In the genomic region with DNA sequence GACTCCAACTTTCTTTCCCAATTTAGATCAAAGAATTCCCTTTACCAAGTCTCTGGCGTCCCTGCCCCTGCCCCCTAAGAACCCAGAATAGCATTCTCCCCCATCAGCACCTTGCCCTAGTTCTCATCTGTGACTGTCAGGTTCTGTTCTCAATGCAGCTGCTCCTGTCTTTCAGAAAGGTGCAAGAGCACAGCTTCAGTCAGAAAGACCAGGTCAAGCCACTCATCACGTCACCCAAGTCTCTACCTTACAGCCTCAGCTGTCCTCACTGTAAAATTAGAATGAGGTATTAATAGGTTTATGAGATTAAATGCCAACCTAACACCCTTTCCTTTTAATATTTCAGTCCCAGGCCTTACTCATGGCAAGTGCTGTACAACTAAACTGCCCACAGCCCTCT, we compare ENCODE assay signal across 29 mouse cellular contexts. TPM values are rescaled to one million over a fixed set of nuclear protein-coding genes. Genes with fewer than 3 reads are reported as not detected.
DNase-seq lines count a peak whose midpoint lies in the region; ATAC-seq and TF ChIP-seq lines count a peak whose summit lies in the region.
"Had no signal": no experiment of that assay in that cellular context is flagged by ENCODE, and none has a peak within 500 bp of the region (broad histone marks: within the 10 kb centered on the region; RNA-seq: fewer than 3 reads in every experiment).

No protein-coding gene starts in this region.

- no peak overlapping the region for H3K4me3 ChIP-seq in embryonic facial prominence, embryonic 14.5 days (ENCODE audit: low read depth, low read length)
- H3K4me3 ChIP-seq in embryonic facial prominence, embryonic 10.5 days = no peak overlapping the region
- H3K4me3 ChIP-seq in heart, adult 2 months = no peak overlapping the region
- H3K4me3 ChIP-seq in heart, embryonic 14.5 days (ENCODE audit: control insufficient read depth in 1 of 2, insufficient read depth in 1 of 2, low read depth in 1 of 2, low read length in 2 of 2) = no peak overlapping the region
- no peak overlapping the region for H3K4me3 ChIP-seq in hindbrain, postnatal 0 days (ENCODE audit: low read length)
- H3K4me3 ChIP-seq: forebrain, embryonic 10.5 days; forebrain, embryonic 15.5 days; intestine, embryonic 15.5 days; layer of hippocampus, adult 2 months; limb, embryonic 13.5 days; neural tube, embryonic 13.5 days had no signal

- H3K4me2 ChIP-seq in embryonic facial prominence, embryonic 14.5 days (ENCODE audit: low read depth, low read length) = no peak overlapping the region
- peak overlapping the region; percentile 11; the same call in 1 of the 2 replicates for H3K4me2 ChIP-seq in heart, embryonic 14.5 days (ENCODE audit: low read length)
- no peak overlapping the region for H3K4me2 ChIP-seq in hindbrain, postnatal 0 days (ENCODE audit: low read depth, low read length)
- H3K4me2 ChIP-seq: forebrain, embryonic 15.5 days; intestine, embryonic 15.5 days; limb, embryonic 13.5 days; liver, embryonic 11.5 days; midbrain, embryonic 11.5 days; neural tube, embryonic 13.5 days had no signal

- no peak for TF ChIP-seq POLR2A in heart, adult 2 months (IDR thresholded peaks at IDR 0.05; ENCODE audit: insufficient read depth, low read depth, low read length)

- TF ChIP-seq CTCF in heart, adult 2 months (IDR thresholded peaks at IDR 0.05) = no peak
- no peak for TF ChIP-seq CTCF in hindbrain, postnatal 0 days (IDR thresholded peaks at IDR 0.05; ENCODE audit: low read depth)

- no peak overlapping the region for H3K9ac ChIP-seq in embryonic facial prominence, embryonic 14.5 days (ENCODE audit: low read depth, low read length)
- no peak overlapping the region for H3K9ac ChIP-seq in heart, adult 2 months (ENCODE audit: low read depth, low read length)
- H3K9ac ChIP-seq in heart, embryonic 14.5 days (ENCODE audit: low read length) = 0 out of 2 replicates have a peak overlapping the region, but pooled peaks have one; percentile 25
- H3K9ac ChIP-seq in hindbrain, postnatal 0 days (replicated peaks; ENCODE audit: low read length) = no peak overlapping the region
- H3K9ac ChIP-seq: forebrain, embryonic 15.5 days; intestine, embryonic 15.5 days; limb, embryonic 13.5 days; neural tube, embryonic 13.5 days had no signal

- H3K9me3 ChIP-seq in embryonic facial prominence, embryonic 14.5 days (ENCODE audit: control insufficient read depth, low read length) = no peaks in the 10 kb centered on the region
- H3K9me3 ChIP-seq in embryonic facial prominence, embryonic 10.5 days = no peaks in the 10 kb centered on the region
- no peaks in the 10 kb centered on the region for H3K9me3 ChIP-seq in heart, embryonic 14.5 days (ENCODE audit: control insufficient read depth, low read length)
- H3K9me3 ChIP-seq in hindbrain, postnatal 0 days (ENCODE audit: low read length) = no peaks in the 10 kb centered on the region
- H3K9me3 ChIP-seq: forebrain, embryonic 10.5 days; forebrain, embryonic 15.5 days; intestine, embryonic 15.5 days; limb, embryonic 13.5 days; neural tube, embryonic 13.5 days had no signal

- ATAC-seq in embryonic facial prominence, embryonic 14.5 days (ENCODE audit: low read depth) = no peak
- ATAC-seq in heart, embryonic 14.5 days (ENCODE audit: insufficient number of reproducible peaks, insufficient read depth, low FRiP score, low read depth) = no peak
- no peak for ATAC-seq in hindbrain, postnatal 0 days
- ATAC-seq: activated CD4-positive, CD25-positive, alpha-beta regulatory T cell, adult 4 months; forebrain, embryonic 15.5 days; hindbrain, embryonic 16.5 days; intestine, embryonic 15.5 days; midbrain, embryonic 16.5 days had no signal

- intact Hi-C loops in heart, adult 2 months (cut with DNase I) = no loop called here
- intact Hi-C loops in heart, postnatal 14 days (cut with DNase I) = no loop called here

- no peaks in the 10 kb centered on the region for H3K4me1 ChIP-seq in embryonic facial prominence, embryonic 14.5 days (ENCODE audit: control insufficient read depth, insufficient read depth, low read length)
- no peaks in the 10 kb centered on the region for H3K4me1 ChIP-seq in embryonic facial prominence, embryonic 10.5 days
- H3K4me1 ChIP-seq in heart, adult 2 months (ENCODE audit: control insufficient read depth, insufficient read depth, low read length) = no peaks in the 10 kb centered on the region; the same call in 1 of the 2 replicates
- H3K4me1 ChIP-seq in heart, embryonic 14.5 days (ENCODE audit: control insufficient read depth in 2 of 2, insufficient read depth in 2 of 2, low read length in 2 of 2) = peaks cover 10 to 16% of the 10 kb centered on the region in 2 experiments
- no peaks in the 10 kb centered on the region for H3K4me1 ChIP-seq in hindbrain, postnatal 0 days (ENCODE audit: insufficient read depth, low read length)
- H3K4me1 ChIP-seq: forebrain, embryonic 10.5 days; forebrain, embryonic 15.5 days; intestine, embryonic 15.5 days; limb, embryonic 13.5 days; neural tube, embryonic 13.5 days had no signal

- whole genome bisulfite sequencing in embryonic facial prominence, embryonic 14.5 days = 94% methylated on average over 2 of the region's 2 CpGs
- 87% methylated on average over 2 of the region's 2 CpGs for WGBS in embryonic facial prominence, embryonic 10.5 days
- WGBS in heart, adult 2 months = 56% methylated on average over 2 of the region's 2 CpGs
- WGBS in heart, embryonic 14.5 days = 33% methylated on average over 2 of the region's 2 CpGs
- WGBS in hindbrain, postnatal 0 days = 97% methylated on average over 2 of the region's 2 CpGs

- no peaks in the 10 kb centered on the region for H3K27me3 ChIP-seq in embryonic facial prominence, embryonic 14.5 days (replicated peaks; ENCODE audit: control insufficient read depth, insufficient read depth, low read length)
- no peaks in the 10 kb centered on the region for H3K27me3 ChIP-seq in embryonic facial prominence, embryonic 10.5 days (replicated peaks; ENCODE audit: low read depth, poor library complexity, severe bottlenecking)
- no peaks in the 10 kb centered on the region for H3K27me3 ChIP-seq in heart, adult 2 months (ENCODE audit: control insufficient read depth, insufficient read depth, low read length)
- H3K27me3 ChIP-seq in heart, embryonic 14.5 days (ENCODE audit: control insufficient read depth, insufficient read depth, low read length) = no peaks in the 10 kb centered on the region
- no peaks in the 10 kb centered on the region for H3K27me3 ChIP-seq in hindbrain, postnatal 0 days (ENCODE audit: insufficient read depth, low read length)
- H3K27me3 ChIP-seq: CH12.LX; forebrain, embryonic 15.5 days; intestine, embryonic 15.5 days; limb, embryonic 13.5 days; neural tube, embryonic 13.5 days had no signal

- peak; percentile 25 for DNase-seq in embryonic facial prominence, embryonic 14.5 days (ENCODE audit: low spot score)
- no peak for DNase-seq in embryonic facial prominence, embryonic 10.5 days (ENCODE audit: low spot score)
- no peak for DNase-seq in heart, adult 2 months
- DNase-seq in heart, postnatal 14 days = no peak
- no peak for DNase-seq in heart, adult 18-20 months
- no peak for DNase-seq in left cerebral cortex, adult 11 months (ENCODE audit: low spot score)
- no peak for DNase-seq in hindbrain, postnatal 0 days (ENCODE audit: low spot score)
- DNase-seq: adrenal gland, adult 8-10 months; cerebellum, adult 8-10 months; cerebellum, postnatal 25 days; kidney, adult 2 months; kidney, postnatal 36 days; lung, postnatal 36 days; right cerebral cortex, postnatal 4 days; thymus, adult 2 months; thymus, postnatal 36 days had no signal

- no peak for TF ChIP-seq EP300 in heart, adult 2 months (IDR thresholded peaks at IDR 0.05; ENCODE audit: insufficient read depth, low read depth, low read length)

- no peak overlapping the region for H3K27ac ChIP-seq in embryonic facial prominence, embryonic 14.5 days (replicated peaks; ENCODE audit: low read depth, low read length)
- H3K27ac ChIP-seq in embryonic facial prominence, embryonic 10.5 days (replicated peaks) = no peak overlapping the region
- peak overlapping the region; percentile 57 for H3K27ac ChIP-seq in heart, adult 2 months
- H3K27ac ChIP-seq in heart, embryonic 14.5 days (replicated peaks in 1 of 2; ENCODE audit: control insufficient read depth in 1 of 2, insufficient read depth in 1 of 2, low read depth in 2 of 2, low read length in 2 of 2) = peak overlapping the region; percentile 40 to 51
- no peak overlapping the region for H3K27ac ChIP-seq in hindbrain, postnatal 0 days
- H3K27ac ChIP-seq: forebrain, embryonic 10.5 days; forebrain, embryonic 15.5 days; intestine, embryonic 15.5 days; layer of hippocampus, adult 2 months; limb, embryonic 13.5 days; neural tube, embryonic 13.5 days had no signal

- peaks cover 39% of the 10 kb centered on the region for H3K36me3 ChIP-seq in embryonic facial prominence, embryonic 14.5 days (ENCODE audit: control insufficient read depth, insufficient read depth, low read length)
- peaks cover 75% of the 10 kb centered on the region for H3K36me3 ChIP-seq in embryonic facial prominence, embryonic 10.5 days (replicated peaks)
- peaks cover 7% of the 10 kb centered on the region; the same call in 1 of the 2 replicates for H3K36me3 ChIP-seq in heart, adult 2 months (ENCODE audit: control insufficient read depth, insufficient read depth, low read length)
- H3K36me3 ChIP-seq in heart, embryonic 14.5 days (ENCODE audit: control insufficient read depth, insufficient read depth, low read length) = peaks cover 27% of the 10 kb centered on the region
- H3K36me3 ChIP-seq in hindbrain, postnatal 0 days (ENCODE audit: insufficient read depth, low read length) = peaks cover 11% of the 10 kb centered on the region; the same call in 1 of the 2 replicates

- no peaks in the 10 kb centered on the region for H3K79me2 ChIP-seq in heart, adult 2 months (replicated peaks; ENCODE audit: control insufficient read depth, insufficient read depth, low read length)

RNA-seq across cellular contexts. Expression of a gene that starts 23.3 kb away (rescaled TPM):
- 6.0 and 6.6 TPM in 2 replicates for polyA plus RNA-seq in embryonic facial prominence, embryonic 14.5 days (2014; fragmentation: Nextera tagmentation; extraction: Ambion mirVana)
- 3.9 and 6.5 TPM in 2 replicates for polyA plus RNA-seq in embryonic facial prominence, embryonic 10.5 days (2016; fragmentation: Nextera tagmentation; extraction: Ambion mirVana)
- 10 to 100 TPM in 1 of 2 experiments, 1 to 10 TPM in 1; 3.1 to 14.5 TPM for total RNA-seq in heart, adult 2 months (2021)
- 3.5 and 6.9 TPM in 2 replicates for polyA plus RNA-seq in heart, adult 2 months (2012; rRNA removed)
- 1 to 10 TPM; 3.1 to 3.3 TPM for total RNA-seq in heart, postnatal 14 days (2021)
- polyA plus RNA-seq in heart, embryonic 14.5 days (2014; fragmentation: Nextera tagmentation; extraction: Ambion mirVana) = 6.7 and 6.8 TPM in 2 replicates
- total RNA-seq in heart, adult 18-20 months (2021) = 1 to 10 TPM; 4.1 to 4.4 TPM
- total RNA-seq in hindbrain, postnatal 0 days (2014; rRNA removed) = 3.5 and 5.6 TPM in 2 replicates
- polyA plus RNA-seq in hindbrain, postnatal 0 days (2015; fragmentation: Nextera tagmentation; extraction: Ambion mirVana) = 13.7 and 14.2 TPM in 2 replicates

RNA-seq across cellular contexts. Expression of a gene that starts 45.8 kb away (rescaled TPM):
- polyA plus RNA-seq in embryonic facial prominence, embryonic 14.5 days (2014; fragmentation: Nextera tagmentation; extraction: Ambion mirVana) = 6.8 and 10.7 TPM in 2 replicates
- 3.4 and 3.7 TPM in 2 replicates for polyA plus RNA-seq in embryonic facial prominence, embryonic 10.5 days (2016; fragmentation: Nextera tagmentation; extraction: Ambion mirVana)
- 1 to 10 TPM; 3.8 to 3.9 TPM for total RNA-seq in heart, adult 2 months (2021)
- polyA plus RNA-seq in heart, adult 2 months (2012; rRNA removed) = 7.7 and 8.3 TPM in 2 replicates
- 10 to 100 TPM; 10.5 to 11.4 TPM for total RNA-seq in heart, postnatal 14 days (2021)
- polyA plus RNA-seq in heart, embryonic 14.5 days (2014; fragmentation: Nextera tagmentation; extraction: Ambion mirVana) = 4.6 and 7.9 TPM in 2 replicates
- total RNA-seq in heart, adult 18-20 months (2021) = 1 to 10 TPM; 3.4 to 4.8 TPM
- total RNA-seq in hindbrain, postnatal 0 days (2014; rRNA removed) = 546 and 699 TPM in 2 replicates
- polyA plus RNA-seq in hindbrain, postnatal 0 days (2015; fragmentation: Nextera tagmentation; extraction: Ambion mirVana) = 20.6 and 21.0 TPM in 2 replicates
- total RNA-seq: CH12.LX had no signal
- polyA plus RNA-seq: activated CD4-positive, CD25-positive, alpha-beta regulatory T cell, adult 4 months had no signal

Comparison
In these comparisons a context has a peak if more than half of its experiments do, and no peak if none do; other contexts are left out.
1. H3K27ac ChIP-seq: peak in heart, adult 2 months (single experiment) and heart, embryonic 14.5 days (2 of 2); none in embryonic facial prominence, embryonic 14.5 days (single experiment), embryonic facial prominence, embryonic 10.5 days (single experiment) and hindbrain, postnatal 0 days (single experiment).